Mouse (Mus musculus) CD4-positive, CD25-positive, alpha-beta regulatory T cell, adult 4 months (primary cell): ENCODE data around the gene Dynlt1b. TPM values are rescaled to one million over a fixed set of nuclear protein-coding genes. Genes with fewer than 3 reads are reported as not detected.
A peak's percentile ranks its signal among the peaks of the same experiment; 100 is the strongest.
"Not testable (repeated sequence)": the region's sequence is repeated elsewhere in the genome, so short reads cannot be mapped to it uniquely, and the experiment has no call there.

Experiments used
- ATAC-seq: one replicate; pipeline ENCODE4 v1.8.0; 2017
- polyA plus RNA-seq, 2 experiments: library from polyadenylated mRNA; unstranded; fragments of 100-300 nt; shearing (Covaris generic); gene quantifications; one replicate each; pipeline ENCODE4 v1.2.1; 2017

The Dynlt1b gene
- polyA plus RNA-seq, result 100 to 1,000 TPM; 128 to 139 TPM

- ATAC-seq, result peak; percentile 96
Measured at GRCm38 (mm10) chr17:6429945-6430344, at the start of gene Dynlt1b. Gene Dynlt1b, plus strand, starts transcription at chr17:6430112.

GRCm38 (mm10) chr17:6380182-6380841 is 49.6 kb upstream of the Dynlt1b start:
- not testable (repeated sequence) for ATAC-seq

- not testable (repeated sequence) for ATAC-seq
Measured at GRCm38 (mm10) chr17:6381071-6381682, 48.7 kb upstream of the Dynlt1b start.

GRCm38 (mm10) chr17:6386927-6387326 is 43.0 kb upstream of the Dynlt1b start:
- ATAC-seq, result peak; percentile 80

GRCm38 (mm10) chr17:6387380-6387911 is 42.5 kb upstream of the Dynlt1b start:
- not testable (repeated sequence) for ATAC-seq

GRCm38 (mm10) chr17:6389463-6389862 is 40.4 kb upstream of the Dynlt1b start:
- ATAC-seq, result not testable (repeated sequence)

GRCm38 (mm10) chr17:6390731-6391130 is 39.2 kb upstream of the Dynlt1b start:
- ATAC-seq, result not testable (repeated sequence)

GRCm38 (mm10) chr17:6391736-6392135 is 38.2 kb upstream of the Dynlt1b start:
- not testable (repeated sequence) for ATAC-seq

GRCm38 (mm10) chr17:6392473-6393340 is 37.2 kb upstream of the Dynlt1b start:
- peak; percentile 71 for ATAC-seq

- peak; percentile 77 for ATAC-seq
Measured at GRCm38 (mm10) chr17:6398079-6398478, 31.8 kb upstream of the Dynlt1b start.

GRCm38 (mm10) chr17:6398816-6399215 is 31.1 kb upstream of the Dynlt1b start:
- ATAC-seq, result not testable (repeated sequence)

- not testable (repeated sequence) for ATAC-seq
Measured at GRCm38 (mm10) chr17:6399281-6400096, 30.4 kb upstream of the Dynlt1b start.

- not testable (repeated sequence) for ATAC-seq
Measured at GRCm38 (mm10) chr17:6400097-6400489, 29.8 kb upstream of the Dynlt1b start.

GRCm38 (mm10) chr17:6404493-6404892 is 25.4 kb upstream of the Dynlt1b start:
- ATAC-seq, result not testable (repeated sequence)

GRCm38 (mm10) chr17:6406972-6407371 is 22.9 kb upstream of the Dynlt1b start:
- ATAC-seq, result not testable (repeated sequence)

GRCm38 (mm10) chr17:6410713-6411213 is 19.1 kb upstream of the Dynlt1b start:
- not testable (repeated sequence) for ATAC-seq

- ATAC-seq, result not testable (repeated sequence)
Measured at GRCm38 (mm10) chr17:6417118-6417517, 12.8 kb upstream of the Dynlt1b start.

- not testable (repeated sequence) for ATAC-seq
Measured at GRCm38 (mm10) chr17:6420557-6420956, 9.4 kb upstream of the Dynlt1b start.

- not testable (repeated sequence) for ATAC-seq
Measured at GRCm38 (mm10) chr17:6421547-6422326, 8.2 kb upstream of the Dynlt1b start.

- ATAC-seq, result not testable (repeated sequence)
Measured at GRCm38 (mm10) chr17:6422370-6422769, 7.5 kb upstream of the Dynlt1b start.

GRCm38 (mm10) chr17:6422805-6423204 is 7.1 kb upstream of the Dynlt1b start:
- not testable (repeated sequence) for ATAC-seq
